Mouse (Mus musculus): Measurements from ENCODE around the gene Eif2ak4. TPM values are rescaled to one million over a fixed set of nuclear protein-coding genes. Genes with fewer than 3 reads are reported as not detected.

Eif2ak4 gene
- polyA plus RNA-seq (2015; fragmentation: Nextera tagmentation; extraction: Ambion mirVana) = 6.1 and 6.5 TPM in 2 replicates

DNA sequence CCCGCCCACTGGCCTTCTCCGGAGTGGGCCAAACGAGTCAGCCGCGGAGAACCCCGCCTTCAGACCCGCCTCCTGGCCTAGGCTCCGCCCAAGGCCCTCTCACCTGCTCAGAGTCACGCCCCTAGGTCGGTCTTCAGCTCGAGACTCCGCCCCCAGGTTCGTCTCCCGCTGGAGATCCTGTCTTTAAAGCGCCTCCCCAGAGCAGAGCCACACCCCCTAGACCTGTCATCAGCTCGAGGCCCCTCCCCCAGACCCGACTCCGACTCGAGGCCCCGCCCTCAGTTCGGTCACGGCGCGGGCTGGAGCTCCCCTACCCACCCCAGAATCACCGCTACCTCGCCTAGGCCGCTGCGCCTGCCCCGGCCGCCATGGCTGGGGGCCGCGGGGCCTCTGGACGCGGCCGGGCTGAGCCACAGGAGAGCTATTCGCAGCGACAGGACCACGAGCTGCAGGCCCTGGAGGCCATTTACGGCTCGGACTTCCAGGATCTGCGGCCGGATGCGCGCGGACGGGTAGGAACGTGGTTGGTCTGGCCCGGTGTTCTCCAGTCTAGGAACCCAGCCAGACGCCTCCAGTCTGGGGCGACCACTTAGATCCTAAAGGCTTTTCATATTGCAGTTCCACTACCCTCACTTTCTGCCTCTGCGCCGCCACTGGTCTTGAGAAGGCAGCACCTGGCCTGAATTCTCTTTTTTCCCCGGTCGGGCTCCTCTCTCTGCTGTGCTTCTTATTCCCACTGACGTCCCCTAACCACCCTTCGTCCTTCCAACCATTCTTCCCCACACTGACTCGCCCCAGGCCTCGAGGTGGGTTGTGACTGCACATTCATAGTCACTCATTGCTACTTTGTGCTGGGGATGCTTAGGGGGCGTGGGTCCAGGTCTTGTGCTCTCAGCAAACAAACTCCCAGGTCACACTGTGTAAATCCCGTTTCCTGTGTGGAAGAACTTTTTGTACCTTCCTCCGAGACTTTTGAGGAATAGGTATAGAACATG lies at the start of gene Eif2ak4:
Eif2ak4 (plus strand) TSS at position 278 of the 995 bp plus-strand sequence.
- Histone ChIP-seq H3K9me3 (replicated peaks; ENCODE audit: control insufficient read depth, low read length) (no peaks in the 10 kb centered on the region), H3K9ac (ENCODE audit: low read length) (peak within 1 kb of the TSS; percentile 90), H3K4me2 (ENCODE audit: low read depth, low read length) (peak within 1 kb of the TSS; percentile 84), H3K4me1 (ENCODE audit: control insufficient read depth, insufficient read depth, low read length) (peaks cover 15% of the 10 kb centered on the region), H3K36me3 (ENCODE audit: control insufficient read depth, insufficient read depth) (no peaks in the 10 kb centered on the region), H3K27ac (ENCODE audit: low read length) (peak within 1 kb of the TSS; percentile 93), H3K27me3 (ENCODE audit: control insufficient read depth, insufficient read depth, low read length) (no peaks in the 10 kb centered on the region), H3K4me3 (ENCODE audit: low read length) (peak within 1 kb of the TSS; percentile 85)
- WGBS = under 1% methylated on average over 61 of the region's 61 CpGs
- ATAC-seq (replicated peaks; ENCODE audit: extremely low read depth, insufficient read depth, low FRiP score) = peak; percentile 100

DNA sequence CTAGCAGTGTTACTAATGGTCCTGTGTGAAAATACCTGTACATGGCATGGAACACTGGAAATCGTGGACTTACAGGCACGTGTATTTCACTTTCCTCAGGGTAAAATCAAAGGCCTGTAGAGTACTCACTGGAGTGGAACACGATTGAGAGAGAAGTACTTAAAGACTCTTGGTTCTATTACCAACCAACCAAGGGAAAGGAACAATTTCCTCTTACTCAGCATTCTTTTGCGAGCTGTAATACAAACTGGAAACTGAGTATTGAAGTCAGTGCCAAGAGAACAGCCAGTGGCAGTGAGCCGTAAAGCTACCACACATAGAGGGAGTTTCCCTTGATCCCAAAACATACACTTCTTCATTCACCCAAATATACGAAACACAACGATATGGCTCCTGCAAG lies 47.1 kb upstream of the Eif2ak4 start:
- WGBS = 78% methylated on average over 7 of the region's 7 CpGs
- no peak for ATAC-seq (replicated peaks; ENCODE audit: extremely low read depth, insufficient read depth, low FRiP score)
- H3K4me1 ChIP-seq (ENCODE audit: control insufficient read depth, insufficient read depth, low read length) = no peaks in the 10 kb centered on the region

DNA sequence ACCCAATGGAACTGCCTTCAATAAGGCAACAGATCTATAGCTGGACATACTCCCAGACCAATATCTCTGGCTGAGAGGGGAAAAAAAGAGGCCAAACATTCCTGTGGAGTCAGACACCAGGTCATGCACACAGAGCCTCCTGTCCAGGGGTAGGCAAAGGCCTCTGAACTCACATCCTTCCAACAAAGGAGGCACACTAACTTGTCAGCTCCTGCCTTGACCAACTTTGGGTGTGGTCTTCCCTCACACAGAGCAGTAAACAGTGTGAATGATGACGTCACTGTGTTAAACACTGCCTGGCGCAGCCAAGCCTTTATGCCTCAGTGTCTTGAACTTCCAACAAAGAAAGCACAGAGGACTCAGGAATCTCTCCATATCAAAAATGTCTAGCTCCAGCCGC lies 44.5 kb upstream of the Eif2ak4 start:
- WGBS = 62% methylated on average over 3 of the region's 3 CpGs
- ATAC-seq (replicated peaks; ENCODE audit: extremely low read depth, insufficient read depth, low FRiP score) = no peak

More for the DNA sequence above, 47.1 kb upstream of the Eif2ak4 start:
- no peak overlapping the region for H3K9ac ChIP-seq (ENCODE audit: low read length)
- H3K36me3 ChIP-seq (ENCODE audit: control insufficient read depth, insufficient read depth) = no peaks in the 10 kb centered on the region
- H3K27ac ChIP-seq (ENCODE audit: low read length) = no peak overlapping the region
- no peak overlapping the region for H3K4me3 ChIP-seq (ENCODE audit: low read length)
- H3K27me3 ChIP-seq (ENCODE audit: control insufficient read depth, insufficient read depth, low read length) = no peaks in the 10 kb centered on the region
- no peaks in the 10 kb centered on the region for H3K9me3 ChIP-seq (replicated peaks; ENCODE audit: control insufficient read depth, low read length)
- no peak overlapping the region for H3K4me2 ChIP-seq (ENCODE audit: low read depth, low read length)

DNA sequence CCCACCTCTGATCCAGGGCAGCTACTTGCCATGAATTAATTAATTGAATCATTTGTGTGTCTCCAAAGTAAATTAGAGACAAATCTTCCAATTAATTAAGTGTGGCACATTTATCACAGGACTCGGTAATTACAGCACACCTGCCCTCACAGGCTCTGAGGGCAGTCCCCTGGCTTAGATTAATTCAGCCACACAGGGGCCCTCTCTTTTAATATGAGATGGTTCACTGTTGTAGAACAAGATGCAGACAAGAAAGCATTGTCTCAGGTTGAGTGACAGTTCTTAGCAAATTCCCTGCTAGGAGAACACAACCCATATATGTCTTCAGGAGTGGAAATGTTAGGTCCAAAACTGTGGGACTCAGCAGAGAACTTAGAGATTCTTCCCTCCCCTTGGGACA lies 42.9 kb upstream of the Eif2ak4 start:
- ATAC-seq (replicated peaks; ENCODE audit: extremely low read depth, insufficient read depth, low FRiP score) = no peak
- no peaks in the 10 kb centered on the region for H3K27me3 ChIP-seq (ENCODE audit: control insufficient read depth, insufficient read depth, low read length)
- no peaks in the 10 kb centered on the region for H3K36me3 ChIP-seq (ENCODE audit: control insufficient read depth, insufficient read depth)
- H3K9ac ChIP-seq (ENCODE audit: low read length) = no peak overlapping the region
- 54% methylated on average over 1 of the region's 1 CpGs for WGBS
- no peak overlapping the region for H3K27ac ChIP-seq (ENCODE audit: low read length)
- H3K9me3 ChIP-seq (replicated peaks; ENCODE audit: control insufficient read depth, low read length) = no peaks in the 10 kb centered on the region
- H3K4me2 ChIP-seq (ENCODE audit: low read depth, low read length) = no peak overlapping the region
- no peak overlapping the region for H3K4me3 ChIP-seq (ENCODE audit: low read length)
- H3K4me1 ChIP-seq (ENCODE audit: control insufficient read depth, insufficient read depth, low read length) = no peaks in the 10 kb centered on the region

More for the DNA sequence above, 44.5 kb upstream of the Eif2ak4 start:
- no peak overlapping the region for H3K4me3 ChIP-seq (ENCODE audit: low read length)
- H3K36me3 ChIP-seq (ENCODE audit: control insufficient read depth, insufficient read depth) = no peaks in the 10 kb centered on the region
- no peaks in the 10 kb centered on the region for H3K27me3 ChIP-seq (ENCODE audit: control insufficient read depth, insufficient read depth, low read length)
- H3K9me3 ChIP-seq (replicated peaks; ENCODE audit: control insufficient read depth, low read length) = no peaks in the 10 kb centered on the region
- no peaks in the 10 kb centered on the region for H3K4me1 ChIP-seq (ENCODE audit: control insufficient read depth, insufficient read depth, low read length)
- H3K9ac ChIP-seq (ENCODE audit: low read length) = no peak overlapping the region
- H3K4me2 ChIP-seq (ENCODE audit: low read depth, low read length) = no peak overlapping the region
- no peak overlapping the region for H3K27ac ChIP-seq (ENCODE audit: low read length)

DNA sequence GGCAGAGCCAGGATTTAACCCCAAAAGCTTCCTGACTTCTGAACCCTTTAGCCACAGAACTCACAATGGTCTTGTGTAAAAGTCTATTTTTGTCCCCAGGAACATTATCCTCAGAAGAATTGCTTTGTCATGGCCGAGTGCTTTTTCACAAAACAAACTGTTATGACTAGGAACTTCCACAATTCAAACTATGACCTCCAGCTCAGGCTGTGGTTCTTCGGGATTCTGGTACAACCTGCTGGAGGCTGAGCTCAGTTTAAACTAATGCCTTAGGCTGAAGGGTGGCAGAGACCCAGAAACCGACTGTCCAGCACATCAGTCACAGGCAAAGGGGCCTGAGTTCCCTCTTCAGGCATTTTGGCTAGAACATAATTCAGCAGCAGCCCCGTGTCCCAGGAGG lies 34.9 kb upstream of the Eif2ak4 start:
- H3K4me2 ChIP-seq (ENCODE audit: low read depth, low read length) = no peak overlapping the region
- ATAC-seq (replicated peaks; ENCODE audit: extremely low read depth, insufficient read depth, low FRiP score) = no peak
- no peaks in the 10 kb centered on the region for H3K36me3 ChIP-seq (ENCODE audit: control insufficient read depth, insufficient read depth)
- no peaks in the 10 kb centered on the region for H3K9me3 ChIP-seq (replicated peaks; ENCODE audit: control insufficient read depth, low read length)
- no peak overlapping the region for H3K27ac ChIP-seq (ENCODE audit: low read length)
- H3K9ac ChIP-seq (ENCODE audit: low read length) = no peak overlapping the region
- H3K4me1 ChIP-seq (ENCODE audit: control insufficient read depth, insufficient read depth, low read length) = no peaks in the 10 kb centered on the region
- H3K27me3 ChIP-seq (ENCODE audit: control insufficient read depth, insufficient read depth, low read length) = no peaks in the 10 kb centered on the region
- WGBS = 54% methylated on average over 4 of the region's 4 CpGs
- no peak overlapping the region for H3K4me3 ChIP-seq (ENCODE audit: low read length)

DNA sequence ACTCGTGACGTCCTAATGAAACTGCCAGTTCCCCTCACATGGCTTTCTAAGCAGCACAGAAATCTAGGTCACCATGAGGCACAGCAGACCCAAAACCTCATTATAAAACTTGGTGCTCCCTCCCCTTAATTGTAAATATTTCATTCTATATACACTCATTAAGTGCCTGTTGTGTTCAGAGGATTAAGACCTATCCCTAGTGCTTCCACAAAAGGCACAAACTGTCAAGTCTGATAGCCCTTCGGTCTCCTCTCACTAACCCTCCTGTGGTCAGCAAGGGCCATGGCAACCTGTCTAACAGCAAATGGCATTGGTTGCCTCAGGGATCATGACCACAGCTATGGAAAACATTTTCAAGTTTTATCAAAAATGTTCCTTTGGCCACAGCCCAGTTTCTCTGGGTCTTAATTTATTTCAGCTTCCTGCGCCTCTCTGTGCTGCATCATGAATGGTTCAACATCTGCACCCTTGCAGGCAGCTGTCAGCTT lies 34.5 kb upstream of the Eif2ak4 start:
- Histone ChIP-seq H3K4me3 (ENCODE audit: low read length) (no peak overlapping the region), H3K27me3 (ENCODE audit: control insufficient read depth, insufficient read depth, low read length) (no peaks in the 10 kb centered on the region), H3K36me3 (ENCODE audit: control insufficient read depth, insufficient read depth) (no peaks in the 10 kb centered on the region), H3K9ac (ENCODE audit: low read length) (no peak overlapping the region), H3K9me3 (replicated peaks; ENCODE audit: control insufficient read depth, low read length) (no peaks in the 10 kb centered on the region), H3K27ac (ENCODE audit: low read length) (no peak overlapping the region), H3K4me2 (ENCODE audit: low read depth, low read length) (no peak overlapping the region), H3K4me1 (ENCODE audit: control insufficient read depth, insufficient read depth, low read length) (no peaks in the 10 kb centered on the region)
- 72% methylated on average over 4 of the region's 4 CpGs for WGBS
- no peak for ATAC-seq (replicated peaks; ENCODE audit: extremely low read depth, insufficient read depth, low FRiP score)

DNA sequence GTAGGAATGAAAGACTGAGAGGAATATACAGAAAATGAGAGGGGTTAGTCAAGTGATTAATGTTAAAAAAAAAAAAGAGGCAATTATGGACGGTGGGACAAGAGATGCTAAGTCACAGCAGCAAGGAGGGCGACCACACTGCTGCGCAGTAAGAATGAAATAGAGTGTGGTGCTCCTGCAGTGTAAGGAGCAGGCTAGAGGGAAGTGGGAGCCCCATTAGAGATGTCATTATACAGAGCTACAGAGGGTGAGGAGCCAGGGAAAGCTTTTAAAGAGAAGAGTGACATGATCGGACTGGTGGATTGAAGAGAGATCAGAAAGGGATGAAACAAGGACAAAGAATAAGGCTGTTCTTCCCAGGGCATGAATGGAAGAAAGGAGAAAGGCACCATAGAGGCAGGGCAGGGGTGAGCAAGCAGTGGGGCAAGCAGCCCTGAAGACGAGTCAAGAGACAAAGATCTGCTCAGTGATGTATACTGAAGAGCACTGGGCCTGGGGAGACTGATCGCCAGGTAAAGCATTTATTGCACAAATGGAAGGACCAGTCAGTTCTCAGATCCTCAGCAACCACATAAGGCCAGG lies 33.2 kb upstream of the Eif2ak4 start:
- 81% methylated on average over 6 of the region's 6 CpGs for WGBS

DNA sequence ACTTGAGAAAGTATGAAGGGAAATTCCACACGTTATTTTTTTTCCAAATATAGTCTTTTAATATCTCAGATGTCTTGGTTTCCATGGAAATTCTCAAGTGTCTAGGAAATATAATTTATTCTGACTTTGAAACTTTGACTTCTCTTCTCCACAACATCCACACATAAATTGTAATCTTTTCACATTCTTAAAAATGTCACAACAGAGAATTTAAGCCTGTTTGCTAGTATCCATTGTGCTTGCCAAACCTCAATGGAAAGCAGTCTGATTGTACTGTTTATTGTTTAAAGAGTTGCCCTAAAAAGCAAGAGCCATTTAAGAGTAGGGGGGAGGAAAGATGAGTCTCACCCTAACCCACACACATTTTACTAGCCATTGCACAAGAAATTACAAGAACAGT lies 16.6 kb upstream of the Eif2ak4 start:
- Histone ChIP-seq H3K4me3 (ENCODE audit: low read length) (no peak overlapping the region), H3K36me3 (ENCODE audit: control insufficient read depth, insufficient read depth) (no peaks in the 10 kb centered on the region), H3K27me3 (ENCODE audit: control insufficient read depth, insufficient read depth, low read length) (peaks cover 36% of the 10 kb centered on the region), H3K9ac (ENCODE audit: low read length) (no peak overlapping the region), H3K27ac (ENCODE audit: low read length) (no peak overlapping the region), H3K9me3 (replicated peaks; ENCODE audit: control insufficient read depth, low read length) (no peaks in the 10 kb centered on the region), H3K4me2 (ENCODE audit: low read depth, low read length) (no peak overlapping the region), H3K4me1 (ENCODE audit: control insufficient read depth, insufficient read depth, low read length) (peaks cover 10% of the 10 kb centered on the region)
- ATAC-seq (replicated peaks; ENCODE audit: extremely low read depth, insufficient read depth, low FRiP score) = no peak
- WGBS = 56% methylated on average over 1 of the region's 1 CpGs

More for the DNA sequence above, 33.2 kb upstream of the Eif2ak4 start:
- Histone ChIP-seq H3K4me1 (ENCODE audit: control insufficient read depth, insufficient read depth, low read length) (no peaks in the 10 kb centered on the region), H3K9ac (ENCODE audit: low read length) (no peak overlapping the region), H3K9me3 (replicated peaks; ENCODE audit: control insufficient read depth, low read length) (no peaks in the 10 kb centered on the region), H3K4me2 (ENCODE audit: low read depth, low read length) (no peak overlapping the region), H3K36me3 (ENCODE audit: control insufficient read depth, insufficient read depth) (no peaks in the 10 kb centered on the region), H3K4me3 (ENCODE audit: low read length) (no peak overlapping the region), H3K27ac (ENCODE audit: low read length) (no peak overlapping the region), H3K27me3 (ENCODE audit: control insufficient read depth, insufficient read depth, low read length) (no peaks in the 10 kb centered on the region)
- no peak for ATAC-seq (replicated peaks; ENCODE audit: extremely low read depth, insufficient read depth, low FRiP score)

DNA sequence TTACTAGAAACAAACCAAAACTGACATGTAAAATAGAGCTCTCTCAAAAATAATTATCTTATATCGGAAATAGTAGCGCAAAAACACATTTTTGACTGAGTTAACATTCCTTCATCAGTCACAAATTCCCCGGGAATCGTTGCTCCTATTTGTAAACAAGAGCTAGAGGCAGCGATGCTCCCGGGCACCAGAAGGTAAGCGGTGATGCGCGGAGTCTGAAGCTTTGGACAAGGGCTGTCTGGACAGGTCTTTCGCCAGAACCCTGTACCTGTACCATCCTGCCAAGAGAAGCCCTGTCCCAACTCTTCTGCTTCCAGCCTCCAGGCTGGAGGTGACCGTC lies 15.9 kb upstream of the Eif2ak4 start:
- H3K27ac ChIP-seq (ENCODE audit: low read length) = no peak overlapping the region
- H3K4me1 ChIP-seq (ENCODE audit: control insufficient read depth, insufficient read depth, low read length) = peaks cover 10% of the 10 kb centered on the region
- peak overlapping the region; percentile 100 for H3K4me2 ChIP-seq (ENCODE audit: low read depth, low read length)
- peak overlapping the region; percentile 65 for H3K4me3 ChIP-seq (ENCODE audit: low read length)
- H3K9me3 ChIP-seq (replicated peaks; ENCODE audit: control insufficient read depth, low read length) = no peaks in the 10 kb centered on the region
- ATAC-seq (replicated peaks; ENCODE audit: extremely low read depth, insufficient read depth, low FRiP score) = no peak
- no peak overlapping the region for H3K9ac ChIP-seq (ENCODE audit: low read length)
- WGBS = 11% methylated on average over 11 of the region's 11 CpGs
- H3K27me3 ChIP-seq (ENCODE audit: control insufficient read depth, insufficient read depth, low read length) = peaks cover 36% of the 10 kb centered on the region
- H3K36me3 ChIP-seq (ENCODE audit: control insufficient read depth, insufficient read depth) = no peaks in the 10 kb centered on the region

All from heart, embryonic 16.5 days (tissue).